Mouse (Mus musculus): ENCODE data around the gene Defb45.

Defb45 gene

DNA sequence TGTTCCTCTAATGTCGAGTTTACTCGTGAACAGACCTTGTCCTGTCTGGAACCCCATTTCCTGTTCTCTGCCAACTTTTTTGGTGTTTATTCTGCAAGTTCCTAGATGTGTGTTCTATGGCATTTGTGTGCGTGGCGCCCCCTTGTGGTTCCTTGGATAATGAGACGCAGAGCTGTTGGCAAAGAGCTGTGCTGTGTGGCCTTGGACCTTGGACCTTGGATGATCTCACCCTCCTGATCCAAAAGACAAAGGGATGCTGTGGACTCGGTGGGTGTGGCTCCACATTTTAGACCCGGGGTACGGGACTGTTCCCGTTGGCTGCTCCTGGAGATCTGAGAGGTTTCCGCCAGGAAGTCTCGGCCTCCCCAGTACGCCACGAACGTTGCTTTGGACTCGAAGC, 4.9 kb upstream of the Defb45 start, which contains the start of gene Defb36:
Gene Defb36 (plus strand): TSS at position 271 of the 400 bp plus-strand sequence.
- DNase-seq: peak; percentile 54

DNA sequence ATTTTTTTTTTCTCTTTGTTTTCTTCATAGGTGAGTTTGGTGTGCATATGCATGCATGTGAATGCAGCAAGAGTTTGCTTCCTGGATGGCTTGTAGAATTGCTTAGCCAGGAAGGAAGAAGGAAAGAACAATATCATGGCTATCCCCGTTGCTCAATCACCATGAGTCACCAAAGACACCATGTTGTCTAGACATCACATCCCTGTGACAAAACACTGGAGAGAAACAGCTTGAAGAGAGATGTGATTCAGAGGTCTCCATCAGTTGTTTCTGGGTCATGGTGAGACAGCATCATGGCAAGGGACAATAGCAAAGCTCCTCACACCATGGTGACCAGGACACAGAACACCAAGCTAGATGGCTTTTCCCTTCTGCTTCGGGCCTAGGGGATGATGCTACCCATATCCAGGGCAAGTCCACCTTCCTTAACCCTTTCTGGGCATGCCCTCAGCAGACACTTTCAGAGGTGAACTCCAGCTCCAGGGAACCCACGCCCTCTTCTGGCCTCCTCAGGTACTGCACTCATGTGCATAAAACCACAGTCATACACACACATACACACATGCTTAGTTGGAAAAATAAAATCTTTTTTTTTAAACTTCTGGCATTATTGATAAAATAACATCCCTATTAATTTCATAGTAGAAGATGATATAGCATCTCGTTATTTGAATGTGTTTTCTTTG, 2.2 kb upstream of the Defb45 start:
- no peak for DNase-seq

- no peak for DNase-seq
These were observed 877 bp upstream of the Defb45 start for GRCm38 (mm10) chr2:152600076-152600475.

- DNase-seq: no peak
These were observed 10.2 kb downstream of the Defb45 start for GRCm38 (mm10) chr2:152589021-152589420.

DNA sequence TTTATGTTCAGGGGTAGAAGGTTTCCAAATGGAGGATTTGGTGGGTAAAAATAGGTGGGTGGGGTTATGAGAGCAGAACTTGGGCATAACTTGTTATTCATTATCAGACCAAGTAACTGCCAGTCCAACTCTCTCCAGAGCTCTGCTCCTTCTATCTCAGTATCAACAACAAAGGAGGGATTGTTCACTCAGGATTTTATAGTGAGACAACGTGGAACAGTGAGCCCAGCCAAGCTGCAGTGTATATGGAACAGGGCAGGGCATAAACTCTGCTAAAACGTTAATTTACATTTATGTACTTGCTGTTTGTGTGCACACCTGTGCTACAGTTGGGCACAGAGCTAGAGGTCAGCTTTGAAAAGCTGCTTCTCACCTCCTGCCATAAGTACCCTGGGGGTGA, 10.7 kb downstream of the Defb45 start:
- DNase-seq: no peak

- peak; percentile 27 for DNase-seq
These were observed 12.2 kb downstream of the Defb45 start for GRCm38 (mm10) chr2:152586926-152587560.

GRCm38 (mm10) chr2:152580612-152581011, 18.6 kb downstream of the Defb45 start:
- no peak for DNase-seq

GRCm38 (mm10) chr2:152580107-152580506, 19.1 kb downstream of the Defb45 start, which contains the start of gene Defb19:
TSS of gene Defb19 (minus strand) at chr2:152580312.
- DNase-seq: no peak

DNA sequence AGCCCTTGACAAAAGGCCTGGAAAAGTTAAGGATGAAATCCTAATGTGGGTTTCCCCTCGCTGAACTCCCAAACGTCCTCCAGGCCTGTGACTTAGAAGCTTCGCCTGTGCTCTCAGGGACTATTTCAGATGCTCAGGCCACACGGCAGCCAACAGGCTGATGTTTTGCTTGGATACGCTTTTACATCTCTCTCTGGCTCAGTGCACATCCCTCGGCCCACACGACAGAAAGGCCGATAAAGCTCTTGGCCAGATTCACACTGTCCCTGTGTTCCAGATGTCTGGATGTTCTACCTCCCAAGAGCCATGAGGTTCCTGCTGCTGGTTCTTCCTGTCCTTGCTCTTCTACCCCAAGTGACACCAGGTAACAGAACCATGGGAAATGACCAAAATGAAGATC, 25.7 kb downstream of the Defb45 start:
- DNase-seq: no peak

- no peak for DNase-seq
These were observed 26.9 kb downstream of the Defb45 start, which contains the start of gene Defb21 for GRCm38 (mm10) chr2:152572114-152572794. TSS of gene Defb21 (plus strand) at chr2:152572744.

DNA sequence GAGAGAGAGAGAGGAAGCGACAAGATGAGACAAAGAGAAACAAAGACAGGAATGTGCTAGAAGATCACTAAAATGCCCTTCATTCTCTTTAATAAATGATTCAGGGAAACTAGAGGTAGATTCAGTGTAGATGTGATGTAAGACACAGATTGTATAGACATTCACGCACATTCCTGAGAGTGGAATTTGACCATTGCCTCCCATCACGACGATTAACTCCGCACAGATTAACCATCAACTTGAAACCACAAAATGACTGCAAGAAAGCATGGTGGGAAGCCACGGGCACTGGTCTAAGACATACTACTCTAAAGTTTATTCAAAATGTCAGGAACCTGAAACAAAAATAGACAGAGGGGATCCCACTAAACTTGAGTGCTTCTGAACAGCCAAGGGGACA, 28.9 kb downstream of the Defb45 start:
- DNase-seq: peak; percentile 60

DNA sequence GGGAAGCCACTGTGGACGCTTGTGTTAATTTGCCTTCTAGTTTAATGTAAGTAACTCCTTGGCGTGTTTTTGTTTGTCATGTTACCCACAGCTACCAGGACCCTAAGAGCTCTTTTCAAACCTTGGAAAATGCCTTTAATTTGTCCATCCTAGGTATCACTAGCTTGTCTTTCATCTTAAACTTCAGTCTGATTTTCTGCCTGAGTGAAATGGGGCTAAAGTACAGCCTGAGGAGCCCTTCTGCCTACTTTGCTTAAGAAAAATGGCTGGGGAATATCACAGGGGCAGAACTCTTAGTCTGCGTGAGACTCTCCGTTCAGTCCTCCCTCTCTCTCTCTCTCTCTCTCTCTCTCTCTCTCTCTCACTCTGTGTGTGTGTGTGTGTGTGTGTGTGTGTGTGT, 29.3 kb downstream of the Defb45 start:
- no peak for DNase-seq

DNA sequence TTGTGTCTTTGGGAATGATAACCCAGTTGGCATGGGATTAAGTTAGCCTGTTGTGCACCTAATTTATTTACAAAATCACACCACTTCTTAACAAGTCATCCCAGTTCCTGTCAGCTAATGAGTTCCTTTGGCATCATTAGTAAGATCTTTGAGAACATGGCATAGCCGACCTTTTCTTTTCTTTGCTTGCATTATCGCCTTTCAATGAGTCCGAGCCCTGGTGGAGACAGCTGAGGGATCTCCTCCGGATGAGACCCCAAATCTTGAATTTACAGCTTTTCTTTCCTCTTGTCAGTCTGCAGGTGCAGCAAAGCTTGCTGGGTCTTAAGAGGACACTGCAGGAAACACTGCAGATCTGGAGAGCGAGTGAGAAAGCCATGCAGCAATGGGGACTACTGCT, 30.2 kb downstream of the Defb45 start, which contains the start of gene Gm17416:
Gene Gm17416 (plus strand): TSS at position 301 of the 400 bp plus-strand sequence.
- no peak for DNase-seq

DNA sequence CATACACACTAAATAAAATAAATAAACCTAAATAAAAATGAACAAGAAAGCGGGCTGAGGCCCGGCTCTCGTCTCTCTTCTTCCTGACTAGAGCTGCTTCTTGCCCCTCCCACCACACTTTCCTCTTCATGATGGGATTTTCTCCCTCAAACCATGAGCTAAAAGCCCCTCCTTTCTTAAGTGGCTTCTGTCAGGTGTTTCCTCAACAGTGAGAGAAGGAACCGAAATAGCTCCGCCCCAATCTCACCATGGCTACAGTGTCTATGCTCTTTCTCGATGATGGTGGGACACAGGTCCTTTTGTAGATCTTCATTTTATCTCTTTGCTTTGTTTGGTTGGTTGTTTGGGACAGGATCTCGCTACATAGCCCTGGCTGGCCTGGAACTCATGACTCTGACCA, 42.5 kb downstream of the Defb45 start:
- DNase-seq: no peak

GRCm38 (mm10) chr2:152553774-152554423, 45.3 kb downstream of the Defb45 start:
- DNase-seq: peak; percentile 78

DNA sequence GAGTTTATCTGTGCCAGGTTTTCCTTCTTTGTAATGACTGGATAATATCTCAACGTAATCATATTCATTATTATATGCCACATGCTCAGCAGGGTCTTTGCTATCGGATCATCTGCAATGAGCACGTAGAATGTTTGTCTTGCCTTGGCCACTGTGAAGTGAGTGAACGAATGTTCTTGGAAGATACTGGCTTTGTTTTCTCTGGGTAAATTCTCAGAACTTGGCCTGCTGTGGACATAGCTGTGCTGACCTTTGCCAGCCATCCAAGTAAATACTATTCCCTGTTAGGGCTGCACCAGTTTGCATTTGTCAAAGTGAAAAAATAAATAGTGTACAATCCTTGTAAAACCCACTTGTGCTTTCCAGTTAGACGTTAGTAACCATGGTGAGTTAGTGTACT, 51.1 kb downstream of the Defb45 start:
- no peak for DNase-seq

- peak; percentile 81 for DNase-seq
These were observed 54.5 kb downstream of the Defb45 start for GRCm38 (mm10) chr2:152544691-152545090.

GRCm38 (mm10) chr2:152543478-152543877, 55.7 kb downstream of the Defb45 start:
- peak; percentile 60 for DNase-seq
